Mouse (Mus musculus) limb, embryonic 15.5 days (tissue): ENCODE results near the gene Npff. TPM values are rescaled to one million over a fixed set of nuclear protein-coding genes. Genes with fewer than 3 reads are reported as not detected.

ENCODE experiments used
- ATAC-seq: fragments of 200-750 bp; cut with Nextera tagmentation; 2 replicates; pipeline ENCODE4 v1.8.0; 2017; ENCODE audit warnings: low read depth, moderate TSS enrichment; ENCODE audit not compliant: insufficient number of reproducible peaks, low FRiP score, low TSS enrichment
- H3K27ac ChIP-seq: fragments of 300-500 bp; sonication (generic); 2 replicates; pipeline ENCODE4 v1.5.1; 2015; ENCODE audit warnings: moderate library complexity, mild to moderate bottlenecking, inconsistent platforms
- H3K27me3 ChIP-seq: fragments of 300-500 bp; sonication (generic); 2 replicates; pipeline ENCODE4 v1.6.1; 2015; ENCODE audit warnings: inconsistent platforms
- H3K36me3 ChIP-seq: fragments of 300-500 bp; sonication (generic); 2 replicates; pipeline ENCODE4 v1.6.1; 2015; ENCODE audit warnings: inconsistent platforms
- H3K4me1 ChIP-seq: fragments of 300-500 bp; sonication (generic); 2 replicates; pipeline ENCODE4 v1.6.1; 2015; ENCODE audit warnings: inconsistent platforms
- H3K4me2 ChIP-seq: fragments of 300-500 bp; sonication (generic); 2 replicates; pipeline ENCODE4 v1.6.1; 2015; ENCODE audit warnings: mild to moderate bottlenecking, inconsistent platforms
- H3K4me3 ChIP-seq: fragments of 300-500 bp; sonication (generic); 2 replicates; pipeline ENCODE4 v1.5.1; 2015; ENCODE audit warnings: mild to moderate bottlenecking, inconsistent platforms
- H3K9ac ChIP-seq: fragments of 300-500 bp; sonication (generic); 2 replicates; pipeline ENCODE4 v1.6.1; 2015; ENCODE audit warnings: inconsistent platforms
- H3K9me3 ChIP-seq: fragments of 300-500 bp; sonication (generic); 2 replicates; pipeline ENCODE4 v1.6.1; 2016; ENCODE audit warnings: inconsistent platforms
- WGBS: fragments of 180-500 bp; shearing (Covaris S2); methylation state at CpG from one replicate; pipeline ENCODE4 v1.1.7; 2015; 5-methylcytosine and 5-hydroxymethylcytosine counted together
- polyA plus RNA-seq: library from polyadenylated mRNA; unstranded; fragments of >200 nt; fragmentation: Nextera tagmentation; extraction: Ambion mirVana; gene quantifications from 2 replicates; pipeline ENCODE4 v1.2.1, GENCODE M21; 2015

Gene Npff
- 2.1 and 2.7 TPM in 2 replicates for polyA plus RNA-seq

- Histone ChIP-seq H3K4me3 (no peak within 1 kb of the TSS), H3K36me3 (peaks cover 77% of the 10 kb centered on the region), H3K4me2 (no peak within 1 kb of the TSS), H3K9me3 (no peaks in the 10 kb centered on the region), H3K4me1 (peaks cover 13% of the 10 kb centered on the region), H3K9ac (no peak within 1 kb of the TSS), H3K27me3 (no peaks in the 10 kb centered on the region), H3K27ac (no peak within 1 kb of the TSS)
- ATAC-seq = no peak
- 3% methylated on average over 3 of the region's 3 CpGs for WGBS
Observed at GRCm38 (mm10) chr15:102524892-102525485, at the start of gene Npff. Gene Npff (minus strand): TSS chr15:102524942.

- ATAC-seq = no peak
- H3K36me3 ChIP-seq = peaks cover 5% of the 10 kb centered on the region; the same call in 1 of the 2 replicates
- H3K27ac ChIP-seq = no peak overlapping the region
- H3K4me1 ChIP-seq = no peaks in the 10 kb centered on the region
- 65% methylated on average over 3 of the region's 3 CpGs for WGBS
- no peak overlapping the region for H3K4me3 ChIP-seq
- no peaks in the 10 kb centered on the region for H3K27me3 ChIP-seq
- no peaks in the 10 kb centered on the region for H3K9me3 ChIP-seq
- H3K4me2 ChIP-seq = no peak overlapping the region
- no peak overlapping the region for H3K9ac ChIP-seq
Observed at GRCm38 (mm10) chr15:102572081-102572480, 47.3 kb upstream of the Npff start.

- no peak overlapping the region for H3K4me3 ChIP-seq
- no peak for ATAC-seq
- H3K27me3 ChIP-seq = no peaks in the 10 kb centered on the region
- H3K36me3 ChIP-seq = peaks cover 10% of the 10 kb centered on the region
- WGBS = 86% methylated on average over 2 of the region's 2 CpGs
- no peak overlapping the region for H3K9ac ChIP-seq
- H3K9me3 ChIP-seq = no peaks in the 10 kb centered on the region
- no peaks in the 10 kb centered on the region for H3K4me1 ChIP-seq
- H3K4me2 ChIP-seq = no peak overlapping the region
- no peak overlapping the region for H3K27ac ChIP-seq
Observed at GRCm38 (mm10) chr15:102567849-102568248, 43.1 kb upstream of the Npff start.

- H3K9ac ChIP-seq = no peak overlapping the region
- H3K27ac ChIP-seq = no peak overlapping the region
- no peak overlapping the region for H3K4me3 ChIP-seq
- ATAC-seq = no peak
- peaks cover 22% of the 10 kb centered on the region for H3K36me3 ChIP-seq
- H3K4me1 ChIP-seq = no peaks in the 10 kb centered on the region
- no peaks in the 10 kb centered on the region for H3K9me3 ChIP-seq
- WGBS = 55% methylated on average over 5 of the region's 5 CpGs
- no peak overlapping the region for H3K4me2 ChIP-seq
- H3K27me3 ChIP-seq = no peaks in the 10 kb centered on the region
Observed at GRCm38 (mm10) chr15:102563681-102564080, 38.9 kb upstream of the Npff start.

GRCm38 (mm10) chr15:102563061-102563460, 38.3 kb upstream of the Npff start:
- Histone ChIP-seq H3K4me3 (no peak overlapping the region), H3K27ac (no peak overlapping the region; the same call in 1 of the 2 replicates), H3K36me3 (peaks cover 22% of the 10 kb centered on the region), H3K9me3 (no peaks in the 10 kb centered on the region), H3K4me1 (no peaks in the 10 kb centered on the region), H3K9ac (no peak overlapping the region), H3K4me2 (no peak overlapping the region), H3K27me3 (no peaks in the 10 kb centered on the region)
- ATAC-seq = no peak
- 55% methylated on average over 3 of the region's 3 CpGs for WGBS

GRCm38 (mm10) chr15:102562491-102562890, 37.7 kb upstream of the Npff start:
- Histone ChIP-seq H3K9ac (no peak overlapping the region), H3K4me3 (no peak overlapping the region), H3K27ac (no peak overlapping the region), H3K4me2 (no peak overlapping the region), H3K27me3 (no peaks in the 10 kb centered on the region), H3K9me3 (no peaks in the 10 kb centered on the region), H3K4me1 (no peaks in the 10 kb centered on the region), H3K36me3 (peaks cover 22% of the 10 kb centered on the region)
- ATAC-seq = no peak
- 90% methylated on average over 1 of the region's 1 CpGs for WGBS

GRCm38 (mm10) chr15:102557580-102557979, 32.8 kb upstream of the Npff start:
- Histone ChIP-seq H3K9me3 (no peaks in the 10 kb centered on the region), H3K4me1 (no peaks in the 10 kb centered on the region), H3K27me3 (no peaks in the 10 kb centered on the region), H3K9ac (no peak overlapping the region), H3K27ac (no peak overlapping the region), H3K4me2 (no peak overlapping the region), H3K36me3 (peaks cover 55% of the 10 kb centered on the region), H3K4me3 (no peak overlapping the region)
- ATAC-seq = no peak

- ATAC-seq = no peak
- 92% methylated on average over 1 of the region's 1 CpGs for WGBS
Observed at GRCm38 (mm10) chr15:102555581-102555980, 30.8 kb upstream of the Npff start.

GRCm38 (mm10) chr15:102552599-102552998, 27.9 kb upstream of the Npff start:
- WGBS = 92% methylated on average over 5 of the region's 5 CpGs
- Histone ChIP-seq H3K36me3 (peaks cover 70% of the 10 kb centered on the region), H3K9me3 (no peaks in the 10 kb centered on the region), H3K4me1 (no peaks in the 10 kb centered on the region), H3K27me3 (no peaks in the 10 kb centered on the region), H3K27ac (no peak overlapping the region), H3K9ac (no peak overlapping the region), H3K4me2 (no peak overlapping the region), H3K4me3 (no peak overlapping the region)
- ATAC-seq = no peak

More at GRCm38 (mm10) chr15:102555581-102555980, 30.8 kb upstream of the Npff start:
- Histone ChIP-seq H3K27ac (no peak overlapping the region), H3K27me3 (no peaks in the 10 kb centered on the region), H3K36me3 (peaks cover 65% of the 10 kb centered on the region), H3K4me3 (no peak overlapping the region), H3K9ac (no peak overlapping the region), H3K4me2 (no peak overlapping the region), H3K4me1 (no peaks in the 10 kb centered on the region), H3K9me3 (no peaks in the 10 kb centered on the region)

GRCm38 (mm10) chr15:102547478-102547877, 22.7 kb upstream of the Npff start:
- H3K9me3 ChIP-seq = no peaks in the 10 kb centered on the region
- no peak overlapping the region for H3K4me3 ChIP-seq
- H3K36me3 ChIP-seq = peaks cover 67% of the 10 kb centered on the region
- WGBS = 88% methylated on average over 3 of the region's 3 CpGs
- no peaks in the 10 kb centered on the region for H3K4me1 ChIP-seq
- H3K27ac ChIP-seq = no peak overlapping the region
- no peaks in the 10 kb centered on the region for H3K27me3 ChIP-seq
- no peak for ATAC-seq
- H3K9ac ChIP-seq = no peak overlapping the region
- no peak overlapping the region for H3K4me2 ChIP-seq

GRCm38 (mm10) chr15:102546677-102547427, 22.1 kb upstream of the Npff start:
- Histone ChIP-seq H3K4me2 (no peak overlapping the region), H3K27me3 (no peaks in the 10 kb centered on the region), H3K4me1 (no peaks in the 10 kb centered on the region), H3K27ac (no peak overlapping the region), H3K4me3 (no peak overlapping the region), H3K9ac (no peak overlapping the region), H3K36me3 (peaks cover 67% of the 10 kb centered on the region), H3K9me3 (no peaks in the 10 kb centered on the region)
- 70% methylated on average over 3 of the region's 3 CpGs for WGBS
- ATAC-seq = no peak

- ATAC-seq = no peak
- H3K9ac ChIP-seq = no peak overlapping the region
- H3K27me3 ChIP-seq = no peaks in the 10 kb centered on the region
- H3K36me3 ChIP-seq = peaks cover 66% of the 10 kb centered on the region
- H3K4me3 ChIP-seq = no peak overlapping the region
- H3K27ac ChIP-seq = no peak overlapping the region
- no peaks in the 10 kb centered on the region for H3K9me3 ChIP-seq
- WGBS = 91% methylated on average over 3 of the region's 3 CpGs
- H3K4me1 ChIP-seq = no peaks in the 10 kb centered on the region
- H3K4me2 ChIP-seq = no peak overlapping the region
Observed at GRCm38 (mm10) chr15:102546246-102546645, 21.5 kb upstream of the Npff start.
